Mouse (Mus musculus): ENCODE results near the gene Tmem52b.

DNA sequence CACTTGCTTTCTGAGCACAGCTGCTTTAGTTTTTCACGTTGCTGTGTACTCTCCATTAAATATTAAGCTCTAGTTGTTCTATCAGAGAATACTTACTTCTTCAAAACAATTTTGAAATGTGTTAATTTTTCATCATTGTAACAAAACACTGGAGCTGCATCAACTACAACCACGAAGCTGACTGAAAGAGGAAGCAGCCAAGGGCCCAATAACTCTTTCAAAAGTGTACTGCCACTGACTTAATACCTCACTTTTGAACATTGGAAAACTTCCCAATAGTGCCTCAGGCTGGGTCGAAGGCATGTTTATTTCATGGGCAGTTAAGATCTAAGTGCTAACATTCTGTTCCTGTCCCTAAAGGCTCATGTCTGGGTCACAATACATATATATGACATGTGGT is 35.7 kb downstream of the Tmem52b start:
- TF ChIP-seq POLR2A (IDR thresholded peaks at IDR 0.05; ENCODE audit: low read depth, low read length) = no peak
- no peak for TF ChIP-seq ZC3H11A (IDR thresholded peaks at IDR 0.05; ENCODE audit: low read depth, low read length)
- TF ChIP-seq CTCF (conservative IDR thresholded peaks at IDR 0.05 in 1 of 2, IDR thresholded peaks at IDR 0.05 in 1 of 2; ENCODE audit: low read depth in 2 of 2, low read length in 2 of 2) = no peak
- TF ChIP-seq SMC3 (IDR thresholded peaks at IDR 0.05; ENCODE audit: low read depth, low read length) = no peak

Measured in CH12.LX (cell line).